Mouse (Mus musculus) layer of hippocampus, adult 2 months (tissue): ENCODE measurements at regions not wholly inside any gene's neighbourhood (a gene's known extent, or its start where the extent isn't known, plus 50 kb on each side); places are given as distances from the start of the nearest gene placed in this dataset.

Experiments
- DNase-seq, 2 experiments: peaks; one replicate each; pipeline ENCODE4 v3.0.0; 2022; ENCODE audit warnings: low spot score in 2 of 2
- H3K27ac ChIP-seq: fragments of 200-600 bp; 2 replicates; pipeline ENCODE4 v1.8.1; 2022
- H3K4me3 ChIP-seq: fragments of 200-600 bp; 2 replicates; pipeline ENCODE4 v1.8.1; 2022; ENCODE audit warnings: mild to moderate bottlenecking
- CTCF ChIP-seq: fragments of 200-600 bp; conservative IDR thresholded peaks from 2 replicates; pipeline ENCODE4 v1.8.1; 2022; ENCODE audit warnings: antibody characterized with exemption, mild to moderate bottlenecking, moderate library complexity

DNA sequence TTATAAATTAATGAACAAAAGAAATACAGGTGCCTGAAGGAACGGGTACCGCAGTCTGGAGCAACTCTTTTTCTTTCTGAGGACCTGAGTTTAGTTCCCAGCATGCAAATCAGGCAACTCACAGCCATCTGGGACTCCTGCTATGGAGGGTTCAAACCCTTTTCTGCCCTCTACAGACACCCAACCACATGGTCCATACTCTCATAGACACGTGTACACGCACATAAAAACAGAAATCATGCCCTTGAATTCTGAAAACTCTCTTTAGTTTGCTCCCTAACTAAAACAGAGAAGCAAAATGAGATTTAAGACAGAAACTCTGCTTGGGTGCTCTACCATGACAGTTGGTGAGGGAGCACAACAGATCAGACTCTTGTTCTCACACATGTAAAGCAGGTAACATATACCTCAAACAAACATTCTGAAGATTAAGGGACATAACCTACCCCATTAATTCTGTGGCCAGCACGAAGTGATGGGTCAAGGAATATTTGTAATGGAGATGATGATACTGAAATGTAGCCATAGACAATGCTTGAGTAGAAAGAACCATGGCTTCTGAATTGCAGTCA is 233.3 kb downstream of the Gm7489 start:
- Histone ChIP-seq H3K4me3 (no peak overlapping the region), H3K27ac (no peak overlapping the region)
- TF ChIP-seq CTCF = no peak
- DNase-seq = no peak

DNA sequence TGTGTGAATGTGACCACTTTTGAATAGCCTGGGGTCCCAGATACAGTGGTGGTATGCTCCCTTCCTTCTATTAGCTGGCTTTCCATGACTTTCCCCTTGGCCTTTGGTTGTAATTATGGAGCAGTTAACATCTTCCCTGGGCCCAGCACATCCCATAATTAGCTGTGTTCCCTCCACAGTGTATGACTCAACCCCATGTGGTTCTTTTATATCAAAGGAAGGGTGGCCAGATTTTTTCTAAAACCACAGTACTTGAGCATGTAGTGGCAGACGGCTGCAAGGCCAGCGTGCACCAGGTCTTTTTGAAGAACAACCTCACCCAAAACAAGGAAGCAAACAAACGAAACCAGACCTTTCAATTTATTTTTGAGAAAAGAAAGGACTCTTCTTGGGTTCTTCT is 235.8 kb downstream of the Gm7489 start:
- TF ChIP-seq CTCF = no peak
- Histone ChIP-seq H3K27ac (no peak overlapping the region), H3K4me3 (no peak overlapping the region)
- DNase-seq = no peak

DNA sequence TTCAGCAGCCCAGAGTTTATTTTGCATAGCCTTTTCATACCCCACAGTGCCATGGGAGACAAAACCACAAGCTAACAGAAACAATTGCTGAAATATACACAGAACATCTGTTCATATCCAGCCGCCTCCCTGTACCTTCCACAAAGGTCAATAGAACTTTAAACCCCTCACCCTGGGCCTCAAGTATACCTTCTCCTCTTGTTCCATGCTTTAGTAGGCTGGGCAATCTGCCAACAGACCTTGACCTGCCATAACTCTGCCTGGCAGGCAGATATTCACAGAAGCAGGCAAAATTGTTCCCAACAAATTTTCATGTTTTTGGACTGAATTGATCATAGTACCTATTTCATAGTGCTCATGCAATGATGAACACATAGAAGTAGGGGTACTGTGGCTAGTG is 279.6 kb downstream of the Gm7489 start:
- Histone ChIP-seq H3K27ac (no peak overlapping the region), H3K4me3 (no peak overlapping the region)
- TF ChIP-seq CTCF = no peak
- no peak for DNase-seq

DNA sequence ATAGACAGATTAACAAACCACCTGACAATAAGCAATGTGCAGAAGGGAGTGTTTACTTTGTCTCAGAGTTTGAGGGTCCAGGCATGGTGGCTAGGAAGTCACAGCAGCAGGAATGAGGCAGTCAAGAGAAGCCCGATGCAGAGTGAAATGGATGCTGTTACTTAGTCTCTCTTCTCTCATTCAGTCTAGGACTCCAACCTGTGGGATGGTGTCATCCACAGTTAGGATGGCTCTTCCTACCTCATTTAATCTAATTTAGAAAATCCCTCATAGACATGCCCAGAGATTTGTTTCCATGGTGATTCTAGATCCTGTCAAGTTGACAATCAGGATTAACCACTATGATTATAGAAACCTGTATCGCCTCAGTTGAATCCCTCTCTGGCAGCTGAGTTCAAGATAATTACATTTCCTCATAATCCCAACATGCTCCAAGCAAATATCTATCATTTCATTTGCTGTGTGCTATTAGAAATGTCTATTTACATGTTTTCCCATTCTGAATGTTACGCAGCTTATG is 283.2 kb downstream of the Gm7489 start:
- no peak for DNase-seq
- TF ChIP-seq CTCF = no peak
- H3K4me3 ChIP-seq = no peak overlapping the region
- no peak overlapping the region for H3K27ac ChIP-seq

DNA sequence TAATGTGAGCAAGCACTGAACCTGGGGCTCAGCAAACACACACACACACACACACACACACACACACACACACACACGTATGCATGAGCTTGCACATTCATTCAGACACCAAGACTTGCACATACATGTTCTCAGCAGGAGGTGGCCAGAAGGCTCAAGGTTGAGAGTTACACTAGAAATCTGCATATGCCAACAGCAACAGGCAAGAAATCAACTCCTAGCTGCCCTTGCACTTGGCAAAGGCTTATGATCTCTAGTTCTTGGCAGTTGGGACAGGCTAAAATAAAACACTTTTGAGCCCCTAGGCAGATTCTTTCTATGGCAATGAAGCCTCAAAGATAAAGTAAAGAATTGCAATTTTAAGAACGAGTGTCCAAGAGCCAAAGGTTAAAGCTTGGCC is 292.5 kb downstream of the Gm7489 start:
- no peak overlapping the region for H3K4me3 ChIP-seq
- no peak overlapping the region for H3K27ac ChIP-seq
- no peak for DNase-seq
- TF ChIP-seq CTCF = no peak

DNA sequence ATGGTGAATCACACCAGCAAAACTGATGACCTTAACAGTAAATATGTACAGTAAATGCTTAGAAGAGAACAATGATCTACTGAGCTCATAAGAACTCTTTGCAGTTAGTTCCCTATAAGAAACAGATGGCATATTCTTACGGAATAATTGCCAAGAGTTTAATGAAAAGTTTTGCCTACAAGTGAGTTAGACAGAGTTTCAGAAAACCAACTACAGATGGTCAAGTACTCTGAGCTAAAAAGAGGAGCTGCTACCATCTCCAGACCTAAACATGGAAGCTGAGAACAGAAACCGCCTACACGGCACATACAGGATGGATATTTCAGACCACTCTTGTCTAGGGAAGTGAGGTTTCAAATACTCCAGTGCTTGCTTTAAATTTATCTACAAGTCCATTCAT is 293.1 kb downstream of the Gm7489 start:
- DNase-seq = no peak
- H3K27ac ChIP-seq = no peak overlapping the region
- TF ChIP-seq CTCF = no peak
- H3K4me3 ChIP-seq = no peak overlapping the region
